Mouse (Mus musculus) MEL (cell line): ENCODE measurements around the gene Ddx21.

Source experiments
- CTCF ChIP-seq, 3 experiments: IDR thresholded peaks in 2 of 3; conservative IDR thresholded peaks in 1 of 3; 2 replicates each; pipeline ENCODE4 v1.5.1; 2011 to 2012; ENCODE audit warnings: low read length in 3 of 3, low read depth in 2 of 3, mild to moderate bottlenecking in 2 of 3, improper control_type of control experiment in 1 of 3, inconsistent platforms in 1 of 3, mixed read lengths in 1 of 3, moderate library complexity in 1 of 3; ENCODE audit not compliant: control insufficient read depth in 1 of 3, insufficient read depth in 1 of 3, poor library complexity in 1 of 3, severe bottlenecking in 1 of 3
- EP300 ChIP-seq, 2 experiments: IDR thresholded peaks; 2 replicates each; pipeline ENCODE4 v1.6.1; 2011; ENCODE audit warnings: improper control_type of control experiment in 2 of 2, low read length in 2 of 2, low read depth in 1 of 2, mild to moderate bottlenecking in 1 of 2
- GATA1 ChIP-seq: IDR thresholded peaks from 2 replicates; pipeline ENCODE4 v1.6.1; 2011; ENCODE audit warnings: low read depth, low read length, improper control_type of control experiment
- MAFK ChIP-seq: IDR thresholded peaks from 2 replicates; pipeline ENCODE4 v1.6.1; 2011; ENCODE audit warnings: low read depth, mild to moderate bottlenecking, low read length, improper control_type of control experiment, borderline replicate concordance
- MAX ChIP-seq: IDR thresholded peaks from 2 replicates; pipeline ENCODE4 v1.6.1; 2011; ENCODE audit warnings: low read length, improper control_type of control experiment
- NRF1 ChIP-seq: IDR thresholded peaks from 2 replicates; pipeline ENCODE4 v1.6.1; 2014; ENCODE audit warnings: low read depth, mild to moderate bottlenecking, inconsistent platforms, low read length, improper control_type of control experiment, moderate library complexity; ENCODE audit not compliant: poor library complexity, insufficient read depth, severe bottlenecking
- POLR2A ChIP-seq, 2 experiments: IDR thresholded peaks; 2 replicates each; pipeline ENCODE4 v1.6.1; 2011 to 2012; ENCODE audit warnings: low read length in 2 of 2, mild to moderate bottlenecking in 2 of 2, control low read depth in 1 of 2, improper control_type of control experiment in 1 of 2, low read depth in 1 of 2, moderate library complexity in 1 of 2; ENCODE audit not compliant: control insufficient read depth in 1 of 2, insufficient read depth in 1 of 2, poor library complexity in 1 of 2
- TAL1 ChIP-seq: IDR thresholded peaks from 2 replicates; pipeline ENCODE4 v1.6.1; 2012; ENCODE audit warnings: mild to moderate bottlenecking, inconsistent platforms, low read length, moderate library complexity, mixed read lengths
- TCF12 ChIP-seq: IDR thresholded peaks from 2 replicates; pipeline ENCODE4 v1.6.1; 2014; ENCODE audit warnings: low read depth, mild to moderate bottlenecking, inconsistent platforms, low read length, improper control_type of control experiment, moderate library complexity
- USF1 ChIP-seq: IDR thresholded peaks from 2 replicates; pipeline ENCODE4 v1.6.1; 2014; ENCODE audit warnings: low read depth, mild to moderate bottlenecking, inconsistent platforms, low read length, improper control_type of control experiment, moderate library complexity
- USF2 ChIP-seq, 2 experiments: IDR thresholded peaks; 2 replicates each; pipeline ENCODE4 v1.6.1; 2011 to 2012; ENCODE audit warnings: improper control_type of control experiment in 2 of 2, low read length in 2 of 2, borderline replicate concordance in 1 of 2, inconsistent platforms in 1 of 2, low read depth in 1 of 2, mild to moderate bottlenecking in 1 of 2; ENCODE audit not compliant: insufficient read depth in 1 of 2
- ZC3H11A ChIP-seq: IDR thresholded peaks from 2 replicates; pipeline ENCODE4 v1.6.1; 2012; ENCODE audit warnings: low read depth, mild to moderate bottlenecking, inconsistent platforms, low read length, improper control_type of control experiment
- ZNF384 ChIP-seq: IDR thresholded peaks from 2 replicates; pipeline ENCODE4 v1.6.1; 2012; ENCODE audit warnings: low read depth, mild to moderate bottlenecking, inconsistent platforms, low read length, improper control_type of control experiment

DNA sequence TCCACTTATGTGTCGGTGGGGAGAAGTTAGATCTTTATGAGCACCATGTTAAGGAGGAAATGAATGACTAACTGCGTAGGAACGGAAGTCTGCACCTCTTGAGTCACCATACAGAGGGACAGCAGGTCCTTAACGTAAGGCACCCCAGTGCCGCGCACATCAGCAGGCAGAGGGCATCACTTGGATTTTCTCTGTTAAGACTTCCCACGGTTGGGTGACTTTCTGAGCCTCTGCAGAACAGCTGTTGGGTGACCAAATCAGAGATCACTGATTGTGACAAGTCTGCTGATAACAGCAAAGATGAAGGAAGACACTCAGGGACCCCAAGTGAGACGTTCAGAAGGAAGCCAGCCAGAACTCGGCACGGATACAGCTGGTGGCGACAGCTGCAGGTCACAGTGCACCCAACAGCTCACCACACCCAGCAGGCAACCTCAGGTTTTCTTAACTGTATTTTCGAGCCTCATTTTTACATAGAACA lies 48.4 kb downstream of the Ddx21 start:
- TF ChIP-seq TAL1 (no peak), CTCF (IDR thresholded peaks at IDR 0.05 in 2 of 3, conservative IDR thresholded peaks at IDR 0.05 in 1 of 3; ENCODE audit: control insufficient read depth in 1 of 3, insufficient read depth in 1 of 3, low read depth in 2 of 3, low read length in 3 of 3, poor library complexity in 1 of 3, severe bottlenecking in 1 of 3) (no peak; a peak in 1 of 6 replicates), POLR2A (IDR thresholded peaks at IDR 0.05; ENCODE audit: control insufficient read depth in 1 of 2, insufficient read depth in 1 of 2, low read depth in 1 of 2, low read length in 2 of 2, poor library complexity in 1 of 2) (peak in 1 of 2 experiments; percentile 48; a peak in 1 of 4 replicates), USF2 (IDR thresholded peaks at IDR 0.05; ENCODE audit: borderline replicate concordance in 1 of 2, insufficient read depth in 1 of 2, low read depth in 1 of 2, low read length in 2 of 2) (no peak), NRF1 (0 out of 2 replicates have a peak, but pooled peaks have one; percentile 16), USF1 (no peak), GATA1 (no peak; the same call in none of the 2 replicates), ZC3H11A (peak; percentile 14; the same call in 1 of the 2 replicates), MAFK (peak; percentile 51; the same call in 1 of the 2 replicates), TCF12 (no peak; the same call in 1 of the 2 replicates), EP300 (IDR thresholded peaks at IDR 0.05; ENCODE audit: low read depth in 1 of 2, low read length in 2 of 2) (peak; percentile 43 to 60; a peak in 3 of 4 replicates), ZNF384 (0 out of 2 replicates have a peak, but pooled peaks have one; percentile 10), MAX (peak; percentile 32; the same call in 1 of the 2 replicates)
